Mouse (Mus musculus) MN1 (cell line): ENCODE measurements around the gene Aldh3a2.
"Not testable (repeated sequence)": the region's sequence is repeated elsewhere in the genome, so short reads cannot be mapped to it uniquely, and the experiment has no call there.

ENCODE experiments used
- DNase-seq: peaks from one replicate; pipeline ENCODE4 v3.0.0-alpha.2; 2016; ENCODE audit warnings: low spot score

The Aldh3a2 gene

DNA sequence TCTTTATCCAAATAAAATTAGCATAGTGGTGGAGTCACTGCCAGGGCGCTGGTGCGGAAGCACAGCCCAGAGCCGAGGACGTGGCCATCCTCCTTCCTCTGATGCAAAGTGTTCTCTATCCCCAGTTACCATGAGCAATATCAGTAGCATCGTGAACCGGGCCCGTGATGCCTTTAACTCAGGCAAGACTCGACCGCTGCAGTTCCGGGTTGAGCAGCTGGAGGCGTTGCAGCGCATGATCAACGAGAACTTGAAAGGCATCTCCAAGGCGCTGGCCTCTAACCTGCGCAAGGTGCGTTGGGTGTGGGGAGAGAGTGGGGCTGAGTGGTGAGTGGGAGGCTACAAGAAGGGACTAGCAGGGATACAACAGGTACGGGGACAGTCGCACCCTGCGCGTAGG, 55.2 kb downstream of the Aldh3a2 start:
- DNase-seq, result no peak

DNA sequence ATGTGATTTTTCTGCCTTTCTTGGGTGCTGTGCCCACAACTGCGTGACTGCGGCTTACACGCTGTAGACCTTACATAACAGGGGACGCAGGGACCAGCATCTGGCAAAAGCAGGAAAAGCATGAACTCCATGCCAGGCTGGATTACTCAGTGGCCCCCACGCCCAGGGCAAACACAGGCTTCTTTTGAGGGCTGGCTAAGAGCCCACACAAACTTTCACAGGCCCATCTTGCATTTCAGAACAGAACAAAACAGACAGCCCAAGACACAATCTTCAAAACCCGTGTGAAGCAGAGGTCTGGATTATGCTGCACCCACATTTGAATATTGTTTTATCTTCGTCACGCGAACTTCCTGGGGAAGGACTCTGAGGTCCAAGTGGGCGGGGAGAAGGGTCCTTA, 58.9 kb downstream of the Aldh3a2 start:
- DNase-seq, result peak; percentile 10

DNA sequence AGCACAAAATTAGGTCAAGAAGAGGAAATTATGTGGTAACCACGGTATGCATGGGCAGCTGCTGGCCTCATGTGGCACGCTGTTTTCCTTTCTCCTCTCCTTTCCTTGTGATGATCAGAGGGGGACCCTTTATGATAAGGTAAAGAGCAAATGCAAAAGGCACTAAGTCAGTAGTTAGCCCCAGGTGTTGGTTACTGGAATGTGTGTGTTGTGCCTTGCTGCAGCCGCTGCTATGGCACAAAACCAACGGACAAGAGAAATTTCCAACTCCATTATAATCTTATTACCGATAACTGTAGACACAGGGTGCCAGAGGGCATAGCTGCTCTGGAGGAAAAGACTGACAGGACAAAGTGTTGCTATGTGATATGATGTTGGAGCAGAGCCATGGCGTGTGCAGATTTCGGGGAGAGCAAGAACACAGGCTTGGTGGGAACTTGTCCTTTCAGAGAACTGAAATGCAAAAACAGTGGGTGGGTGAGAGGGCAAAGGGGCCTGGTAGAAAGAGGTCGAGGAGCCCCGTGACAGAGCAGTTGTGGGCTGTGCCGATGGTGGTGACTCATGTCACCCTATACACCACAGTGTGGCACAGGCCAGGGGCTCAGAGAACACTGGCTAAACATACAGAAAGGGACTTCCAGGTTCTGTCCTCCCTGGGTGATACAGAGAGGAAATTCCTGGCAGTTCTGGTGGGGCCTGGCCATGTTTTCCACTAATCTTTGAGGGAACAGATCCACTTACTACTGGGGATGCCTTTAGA, 59.6 kb downstream of the Aldh3a2 start, which contains the start of gene Aldh3a1:
Gene Aldh3a1, plus strand, starts transcription at position 51 of the 760 bp plus-strand sequence.
- DNase-seq, result peak; percentile 23

DNA sequence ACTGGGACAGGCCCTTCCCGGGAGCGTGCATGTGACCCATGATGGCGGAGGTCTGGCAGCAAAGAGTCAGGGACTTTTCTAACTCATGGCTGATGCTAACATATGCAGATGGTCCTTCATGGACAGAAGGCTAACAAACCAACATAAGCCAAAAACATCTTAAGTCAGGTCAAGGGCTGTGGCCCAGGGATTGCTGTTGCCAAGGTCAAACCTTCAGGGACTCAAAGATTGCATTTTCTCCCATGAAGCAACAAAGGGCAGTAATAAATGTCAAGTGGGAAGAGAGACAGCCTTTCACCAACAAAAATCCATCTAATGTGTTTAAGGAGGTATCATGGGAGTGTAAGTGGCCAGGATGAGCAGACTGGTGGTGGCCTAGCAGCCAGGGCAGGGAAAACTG, 61.1 kb downstream of the Aldh3a2 start:
- DNase-seq, result no peak

DNA sequence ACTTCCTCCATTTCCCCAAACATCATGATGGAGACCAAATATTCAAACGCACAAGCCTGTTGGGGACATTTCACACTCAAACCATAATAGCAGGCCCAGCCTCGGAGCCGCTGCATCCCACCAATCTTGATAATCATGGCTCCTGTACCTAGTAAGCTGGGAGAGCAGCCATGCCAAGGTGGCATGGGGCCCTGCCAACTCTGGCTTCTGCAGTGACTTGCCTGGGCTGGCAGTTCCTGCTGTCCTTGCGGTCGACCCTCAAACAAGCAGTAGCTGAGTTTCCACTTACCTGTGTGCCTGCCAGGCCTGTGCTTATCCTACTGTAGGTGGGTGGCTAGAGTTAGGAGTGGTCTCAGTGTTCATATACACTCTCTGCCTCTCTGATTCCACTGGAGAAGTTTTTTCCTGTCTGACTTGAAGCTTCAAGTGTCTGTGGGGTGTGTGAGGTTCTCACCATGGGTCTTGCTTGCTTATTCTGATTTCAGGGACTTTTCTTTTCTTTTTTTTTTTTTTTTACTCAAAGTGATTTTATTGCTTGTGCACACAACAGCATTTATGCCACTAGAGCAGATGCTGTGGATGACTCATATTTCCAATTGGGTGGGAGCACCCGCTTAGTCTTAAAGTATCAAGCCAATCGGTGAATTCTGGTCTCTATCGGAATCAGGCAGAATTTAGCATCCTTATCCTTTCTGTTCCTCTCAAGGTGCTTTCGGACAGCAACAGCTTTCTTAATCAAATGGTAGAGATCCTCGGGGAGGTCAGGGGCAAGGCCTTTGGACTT, 61.9 kb downstream of the Aldh3a2 start:
- no peak for DNase-seq

DNA sequence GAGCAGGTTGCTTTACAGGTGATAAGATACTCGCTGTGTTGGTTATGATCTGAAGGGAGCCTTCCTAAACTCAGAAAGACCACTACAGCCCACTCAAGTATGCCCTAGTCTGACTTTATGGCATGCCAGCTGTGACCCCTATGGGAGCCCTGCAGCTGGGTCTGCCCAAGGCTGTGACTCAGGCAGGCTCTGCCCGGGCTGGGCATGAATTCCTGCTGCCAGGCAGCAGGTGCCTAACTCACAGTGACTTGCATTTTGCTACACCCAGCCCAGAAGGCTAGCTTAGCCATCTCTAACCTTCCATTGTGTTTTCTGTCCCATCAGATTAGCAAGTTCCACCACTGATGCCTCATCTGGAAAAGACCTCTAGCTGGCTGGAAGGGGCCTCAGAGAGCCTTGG, 64.5 kb downstream of the Aldh3a2 start:
- peak; percentile 17 for DNase-seq

DNA sequence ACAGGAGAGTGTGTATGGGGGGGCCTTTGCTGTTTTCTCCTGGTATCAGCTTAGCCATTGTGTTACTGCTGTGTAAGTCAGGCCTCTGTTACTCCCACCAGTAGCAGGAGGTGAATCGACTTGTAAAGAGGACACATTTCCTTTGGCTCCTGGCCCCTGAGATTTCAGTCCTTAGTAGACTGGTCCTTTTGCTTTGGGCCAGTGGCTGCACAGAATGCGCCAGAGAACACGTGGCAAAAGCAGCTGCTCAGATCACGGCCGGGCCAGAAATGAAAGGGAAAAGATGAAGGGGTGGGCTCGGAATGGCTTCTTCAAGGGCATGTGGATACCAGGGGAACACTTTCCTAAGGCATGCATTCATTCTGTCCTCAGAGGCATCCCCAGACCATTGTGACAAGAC, 65.1 kb downstream of the Aldh3a2 start:
- DNase-seq, result no peak

DNA sequence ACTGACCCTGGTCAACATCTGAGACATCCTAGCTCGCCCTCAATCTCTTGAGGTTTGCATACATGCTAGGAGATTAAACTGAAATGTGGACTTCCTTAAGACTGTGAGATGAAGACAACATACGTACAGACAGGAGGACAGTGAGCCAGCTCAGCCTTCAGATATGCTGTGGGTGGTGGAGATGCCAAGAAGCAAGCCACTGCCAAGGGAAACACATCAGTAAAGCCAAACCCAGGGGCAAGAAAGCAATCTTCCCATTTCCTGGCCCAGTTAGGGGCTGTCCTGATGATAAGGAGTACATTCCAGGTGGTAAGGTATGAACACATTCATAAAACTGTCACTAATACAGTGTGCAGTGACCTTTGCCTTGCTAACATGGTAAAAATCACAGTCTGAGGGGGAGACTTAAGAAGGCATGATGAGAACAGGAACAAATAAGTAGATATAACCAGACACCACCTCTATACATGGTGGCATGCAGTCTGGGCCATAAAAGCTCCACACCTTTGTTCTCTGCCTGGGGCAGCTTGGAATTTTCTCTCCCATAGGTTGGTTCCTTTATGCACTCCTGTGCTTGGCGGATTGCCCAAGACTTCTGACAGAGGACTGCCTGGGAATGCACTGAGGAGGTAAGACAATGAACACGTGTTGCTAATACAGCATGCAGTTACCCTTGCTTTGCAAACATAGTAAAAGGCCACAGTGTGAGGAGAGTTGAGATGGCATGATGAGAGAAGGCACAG, 67.5 kb downstream of the Aldh3a2 start:
- DNase-seq, result no peak

DNA sequence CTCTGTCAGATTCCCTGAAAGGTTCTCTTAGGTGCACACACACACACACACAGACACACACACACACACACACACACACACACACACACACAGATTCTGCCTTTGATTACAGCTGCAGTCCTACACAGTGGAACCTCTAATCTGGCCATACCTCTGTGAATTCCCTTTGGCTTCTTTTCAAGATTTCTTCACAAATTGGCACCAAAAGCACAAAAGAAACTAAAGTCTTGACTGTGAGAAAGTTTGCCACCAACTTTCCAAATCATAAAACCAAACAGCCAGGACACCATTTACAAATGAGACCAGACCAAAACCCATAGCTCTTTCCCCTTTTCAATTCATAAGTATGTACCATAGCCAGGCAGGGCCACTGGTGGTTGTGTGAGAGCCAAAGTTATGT, 69.3 kb downstream of the Aldh3a2 start:
- DNase-seq, result no peak

DNA sequence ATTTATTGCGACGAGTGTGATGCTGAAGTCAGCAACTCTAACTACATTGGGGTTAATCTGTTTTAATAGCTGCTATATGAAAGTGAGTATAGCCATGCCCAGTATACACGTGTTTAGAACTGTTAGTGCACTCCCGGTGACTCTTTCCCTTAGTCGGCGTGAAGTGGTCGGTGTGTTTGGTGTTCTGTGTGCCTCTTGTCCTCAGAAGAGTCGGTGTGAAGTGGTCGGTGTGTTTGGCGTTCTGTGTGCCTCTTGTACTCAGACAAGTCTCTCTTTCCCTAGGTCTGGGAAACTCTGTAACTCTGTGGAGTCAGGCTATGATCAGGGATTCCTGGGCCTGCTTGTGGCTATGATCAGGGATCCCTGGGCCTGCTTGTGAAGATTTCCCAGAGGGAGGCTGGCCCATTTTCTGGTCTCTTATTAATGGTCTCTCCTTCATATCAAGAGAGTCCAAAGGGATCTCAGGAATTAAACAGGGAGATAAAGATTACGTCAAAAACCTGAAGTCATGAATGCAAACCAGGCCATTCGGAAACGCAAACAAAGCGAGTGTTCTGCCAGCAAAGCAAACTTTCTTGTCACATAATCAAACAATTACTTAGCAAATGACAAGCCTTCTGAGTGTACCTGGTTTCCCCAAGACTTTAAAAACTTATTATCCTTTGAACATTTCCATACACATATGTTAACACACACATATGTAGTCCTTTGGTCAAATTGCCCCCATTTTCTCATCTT, 70.5 kb downstream of the Aldh3a2 start:
- DNase-seq, result no peak

DNA sequence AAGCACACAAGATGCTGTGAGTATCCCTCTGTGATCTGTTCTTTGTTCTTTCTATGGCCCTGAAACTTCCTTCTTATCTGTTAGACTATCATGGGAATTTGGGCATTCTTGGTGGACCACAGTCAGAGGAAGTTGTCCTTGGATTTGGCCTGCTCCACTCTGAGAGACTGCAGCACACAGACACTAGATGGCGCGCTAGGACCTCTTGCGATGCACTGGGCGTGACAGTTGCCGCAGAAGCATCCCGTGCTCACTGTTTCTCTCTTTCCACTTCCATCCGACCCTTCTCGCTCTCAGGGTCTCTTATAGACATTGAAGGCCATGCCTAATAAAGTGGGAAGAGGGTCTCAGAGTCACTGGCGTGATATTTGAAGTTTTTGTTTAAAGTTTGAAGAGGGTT, 73.9 kb downstream of the Aldh3a2 start:
- peak; percentile 82 for DNase-seq

DNA sequence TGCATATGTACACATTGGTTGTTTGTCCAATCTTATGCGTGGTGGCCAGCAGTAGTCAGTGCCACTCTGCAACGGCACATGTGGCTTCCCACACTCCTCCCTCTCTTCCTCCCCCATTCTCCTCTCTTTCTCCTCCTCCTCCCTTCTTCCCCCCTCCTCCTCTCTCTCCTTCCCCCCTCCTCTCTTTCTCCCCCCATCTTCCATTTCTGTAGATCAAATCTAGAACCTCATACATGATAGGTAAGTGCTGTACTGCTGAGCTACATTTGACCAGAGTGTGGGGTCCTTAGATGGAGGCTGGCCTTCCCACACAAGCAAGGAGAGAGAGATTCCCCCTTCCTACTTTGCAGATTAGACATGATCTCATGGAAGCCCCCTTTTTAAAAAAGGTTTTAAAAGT, 74.5 kb downstream of the Aldh3a2 start:
- DNase-seq, result no peak

DNA sequence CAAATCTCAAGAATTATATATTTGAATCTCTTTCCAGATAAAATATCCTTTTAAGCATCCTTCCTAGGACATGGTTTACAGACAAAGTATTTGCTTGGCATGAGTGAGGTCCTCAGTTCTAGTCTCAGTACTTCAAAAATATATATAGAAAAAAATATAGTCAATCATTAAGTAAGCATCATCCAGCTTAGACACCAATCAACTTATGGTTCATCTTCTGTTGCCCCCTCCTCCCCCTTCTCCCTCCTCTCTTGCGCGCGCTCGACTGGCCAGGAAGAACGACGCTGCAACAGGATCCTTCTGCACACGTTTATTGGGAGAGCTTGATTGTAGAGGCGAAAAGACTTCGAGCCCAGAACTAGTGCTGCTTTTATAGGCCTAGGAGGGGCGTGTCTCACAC, 75.1 kb downstream of the Aldh3a2 start:
- not testable (repeated sequence) for DNase-seq

DNA sequence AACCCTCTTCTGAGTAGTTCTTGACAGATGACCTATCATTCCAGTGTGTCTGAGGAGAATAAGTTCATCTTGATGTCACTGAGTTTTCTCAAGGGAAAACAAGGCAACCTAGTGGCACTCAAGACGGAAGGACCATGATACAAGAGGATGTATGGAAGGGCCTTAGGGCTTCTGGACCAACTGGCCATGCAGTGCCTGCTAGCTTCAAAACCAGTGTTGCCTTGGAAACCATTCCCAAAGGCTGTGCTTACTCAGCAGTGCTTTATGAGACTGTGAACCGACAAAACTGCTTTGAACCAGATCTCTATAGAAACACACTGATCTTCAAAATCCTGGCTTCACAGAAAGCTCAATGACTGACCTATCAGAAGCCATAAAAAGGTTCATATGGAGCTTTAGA, 76.5 kb downstream of the Aldh3a2 start:
- DNase-seq, result no peak

DNA sequence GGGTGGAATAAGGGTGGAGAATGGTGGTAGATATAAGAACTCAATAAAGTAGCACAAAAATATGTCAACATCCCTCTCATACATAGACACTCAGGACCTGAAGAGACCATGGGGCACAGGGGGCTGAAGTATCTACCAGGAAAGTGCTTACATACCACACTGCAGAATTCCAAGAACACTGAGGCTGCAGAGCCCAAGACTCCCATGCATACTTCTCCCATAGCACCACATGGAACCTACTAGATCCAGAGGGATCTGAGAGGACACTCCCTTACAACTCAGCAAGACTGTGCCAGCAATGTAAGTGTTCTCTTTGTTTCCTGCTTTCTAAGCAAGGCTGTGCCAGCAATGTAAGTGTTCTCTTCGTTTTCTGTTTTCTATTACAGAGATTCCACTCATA, 83.4 kb downstream of the Aldh3a2 start:
- no peak for DNase-seq

DNA sequence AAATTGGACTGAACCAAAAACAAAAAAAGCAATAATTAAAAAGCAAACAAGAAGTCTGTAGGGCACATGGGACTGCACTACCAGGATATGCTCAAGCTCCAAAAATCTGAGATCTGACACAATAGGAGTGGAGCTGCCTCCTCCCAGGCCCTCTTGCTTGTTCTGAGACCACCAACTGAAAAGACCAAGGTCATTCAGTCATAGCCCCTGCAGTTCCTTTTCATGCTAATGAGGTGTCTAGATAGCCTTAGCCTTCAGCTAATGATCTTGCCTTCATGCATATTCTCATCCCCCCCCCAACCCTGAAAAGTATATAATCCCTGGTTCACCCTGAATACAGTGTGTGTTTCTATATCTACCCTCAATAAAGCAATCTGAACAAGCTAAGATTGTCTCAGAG, 85.6 kb downstream of the Aldh3a2 start:
- DNase-seq, result no peak

DNA sequence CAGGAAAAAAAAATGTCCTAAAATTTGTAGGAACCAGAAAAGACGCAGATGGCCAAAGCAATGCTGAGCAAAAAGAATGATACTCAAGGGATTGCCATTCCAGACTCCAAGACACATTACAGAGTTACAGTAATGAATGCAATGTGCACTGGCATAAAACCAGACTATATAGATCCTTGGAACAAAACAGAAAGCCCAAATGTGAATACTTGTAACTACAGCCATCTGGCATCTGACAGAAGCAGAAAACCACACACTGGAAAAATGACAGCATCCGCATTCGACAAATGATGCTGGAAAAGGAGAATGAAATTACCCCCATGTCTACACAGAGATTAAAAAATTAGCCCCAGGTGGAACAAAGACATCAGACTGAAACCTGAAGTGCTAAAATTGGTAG, 86.9 kb downstream of the Aldh3a2 start:
- DNase-seq, result peak; percentile 28

DNA sequence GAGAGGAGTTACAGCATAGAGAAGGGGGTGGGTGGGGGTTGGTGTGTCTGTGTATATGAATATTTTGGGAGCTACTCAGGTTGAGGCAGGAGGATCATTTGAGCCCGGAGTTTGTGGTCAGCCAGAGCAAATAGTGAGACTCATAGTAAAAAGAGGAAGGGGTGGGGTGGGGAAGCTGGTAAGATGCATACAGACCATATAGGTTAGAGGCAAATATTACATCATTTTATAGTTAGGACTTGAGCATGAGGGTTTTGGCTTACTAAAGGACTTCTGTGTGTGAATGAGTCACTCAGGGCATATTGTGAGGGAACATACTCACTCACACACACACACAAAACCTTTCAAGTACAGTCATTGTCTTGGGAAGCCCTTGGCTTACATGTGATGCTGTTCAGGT, 90.9 kb downstream of the Aldh3a2 start:
- no peak for DNase-seq

DNA sequence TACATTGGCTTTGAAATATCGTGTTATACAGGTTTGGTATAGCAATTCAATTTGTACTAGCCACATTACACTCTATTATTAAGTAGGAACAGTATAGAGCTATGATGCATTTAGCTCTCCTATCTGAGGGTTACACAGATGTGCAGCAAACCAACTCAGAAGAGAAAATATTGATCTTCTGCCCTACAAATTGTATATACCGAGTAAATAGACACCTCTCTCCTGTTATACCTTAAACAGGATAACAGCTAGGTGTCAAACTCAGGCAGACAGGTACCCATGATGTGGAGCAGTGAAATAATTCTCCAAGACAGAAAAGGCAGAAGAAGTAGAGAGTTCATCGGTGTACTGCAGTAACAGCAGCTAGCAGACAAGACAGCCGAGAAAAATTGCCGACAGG, 91.5 kb downstream of the Aldh3a2 start:
- DNase-seq, result no peak

DNA sequence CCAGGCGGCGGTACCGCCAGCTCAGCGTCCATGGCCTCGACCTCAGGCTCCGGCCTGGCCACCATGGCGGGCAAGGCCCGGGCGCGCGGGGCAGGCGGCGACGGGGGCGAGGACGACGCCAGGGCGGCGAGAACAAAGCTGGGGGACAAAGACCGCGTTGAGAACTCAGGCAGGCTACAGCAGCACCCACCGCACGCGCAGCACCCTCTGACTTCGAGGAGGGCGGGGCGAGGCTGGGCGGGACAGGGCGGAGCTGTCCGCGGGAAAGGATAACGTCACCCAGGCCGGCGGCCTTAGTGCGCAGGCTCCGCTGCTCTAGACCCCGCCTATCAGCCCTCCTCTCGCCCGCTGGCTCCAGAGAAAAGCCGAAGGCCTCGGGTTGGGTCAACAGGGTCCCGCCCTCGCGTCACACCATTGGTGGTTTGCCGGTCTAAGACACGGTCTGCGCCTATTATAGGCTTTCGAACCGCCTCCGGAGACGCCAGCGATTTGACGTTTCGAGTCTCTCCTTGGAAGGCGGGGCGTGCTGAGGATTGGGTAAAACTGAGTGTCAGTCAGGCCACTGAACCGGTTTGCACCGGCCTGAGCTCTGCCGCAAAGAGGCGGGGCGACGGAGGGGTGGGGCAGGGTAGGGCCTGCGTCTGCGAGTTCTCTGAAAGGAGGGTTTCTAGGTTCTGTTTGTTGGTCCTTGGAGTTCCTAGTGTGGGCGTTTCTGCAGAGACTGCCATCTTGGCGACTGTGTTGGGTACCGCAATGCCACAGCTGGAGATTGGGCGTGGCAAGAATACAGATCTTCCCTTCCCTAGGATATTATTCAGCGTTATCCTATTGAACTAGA, 92.2 kb downstream of the Aldh3a2 start, which contains the start of gene Usp22:
Gene Usp22, minus strand, starts transcription at position 235 of the 838 bp plus-strand sequence.
- peak; percentile 99 for DNase-seq

DNA sequence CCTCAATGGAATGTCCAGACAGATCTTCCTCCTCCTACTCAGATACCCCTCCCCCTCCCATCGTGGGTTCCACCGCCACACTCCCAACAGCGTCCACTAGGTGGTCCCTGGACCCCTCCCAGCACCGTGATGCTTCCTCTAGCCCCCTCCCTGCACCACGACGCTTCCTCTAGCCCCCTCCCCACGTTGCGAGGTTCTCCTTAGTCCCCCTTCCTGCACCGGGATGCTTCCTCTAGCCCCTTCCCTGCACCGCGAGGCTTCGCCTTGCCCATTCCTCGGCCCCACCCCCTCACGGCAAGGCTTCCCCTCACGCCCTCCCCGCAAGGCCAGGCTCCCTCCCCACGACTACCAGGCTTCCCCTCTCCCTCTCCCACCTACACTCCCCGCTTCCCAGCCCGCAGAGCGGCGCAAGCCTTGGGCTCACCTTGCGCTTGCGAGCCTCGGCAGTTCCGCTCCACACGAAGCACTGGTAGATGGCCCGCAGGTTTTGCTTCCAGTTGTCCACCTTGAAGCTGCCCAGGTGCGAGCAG, 92.9 kb downstream of the Aldh3a2 start:
- DNase-seq, result peak; percentile 68
